Mouse (Mus musculus) spleen, postnatal 4 days (tissue): ENCODE results near the gene Ncs1.
A peak's percentile ranks its signal among the peaks of the same experiment; 100 is the strongest.

ENCODE experiments used
- DNase-seq, 2 experiments: peaks; one replicate each; pipeline ENCODE4 v3.0.0; 2022; ENCODE audit warnings: low spot score in 2 of 2

Gene Ncs1

DNA sequence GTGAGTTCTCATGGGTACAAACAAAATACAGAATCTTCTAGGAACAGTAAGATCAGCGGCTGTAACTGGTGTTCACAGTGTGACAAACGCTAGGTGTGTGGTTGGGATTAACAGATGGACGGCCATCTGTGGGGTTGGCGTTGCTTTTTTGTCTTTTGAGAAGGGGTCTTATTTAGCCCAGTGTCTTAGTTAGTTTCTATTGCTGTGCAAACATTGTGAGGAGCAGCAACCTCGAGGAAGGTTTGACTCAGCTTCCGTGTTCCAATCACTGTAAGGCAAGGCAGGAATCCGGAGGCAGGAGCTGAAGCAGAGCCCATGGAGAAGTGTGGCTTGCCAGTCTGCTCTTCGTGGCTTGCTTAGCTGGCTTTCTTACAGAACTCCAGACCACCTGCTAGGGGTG, 35.5 kb downstream of the Ncs1 start:
- DNase-seq = no peak

DNA sequence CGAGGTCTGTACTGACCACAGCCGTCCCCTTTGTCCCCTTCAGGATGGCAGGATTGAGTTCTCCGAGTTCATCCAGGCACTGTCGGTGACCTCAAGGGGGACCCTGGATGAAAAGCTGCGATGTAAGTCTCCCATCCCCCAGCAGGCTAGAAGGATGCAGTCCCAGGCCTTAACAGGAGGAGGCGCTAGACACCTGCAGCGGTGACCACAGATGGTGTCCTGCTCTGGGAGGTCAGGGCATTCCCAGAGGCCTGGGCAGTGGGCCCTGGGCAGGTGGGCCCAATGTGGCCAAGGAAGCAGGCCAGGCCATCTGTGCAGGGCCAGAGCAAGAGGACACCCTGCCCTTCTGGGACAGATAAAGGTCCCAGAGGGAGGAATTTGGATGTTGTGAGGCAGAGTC, 36.6 kb downstream of the Ncs1 start:
- DNase-seq = no peak

DNA sequence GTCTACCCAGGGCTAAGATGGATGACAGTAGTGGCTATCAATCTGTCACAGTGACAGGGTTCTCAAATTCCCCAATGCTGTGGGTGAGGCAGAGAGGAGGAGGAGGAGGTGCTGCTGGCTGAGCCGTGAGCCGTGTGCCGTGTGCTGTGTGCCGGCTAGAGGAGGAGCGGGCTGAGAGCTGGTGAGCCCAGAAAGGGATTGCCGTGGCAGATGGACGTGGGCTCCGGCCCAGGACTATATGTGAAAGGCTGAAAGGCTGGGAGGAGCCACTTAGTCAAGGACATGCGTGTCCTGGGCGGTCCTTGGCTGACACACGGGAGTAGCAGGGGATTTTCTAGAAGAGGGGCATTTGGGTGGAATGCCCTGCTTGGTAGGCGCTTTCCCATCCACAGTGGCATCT, 37.3 kb downstream of the Ncs1 start:
- no peak for DNase-seq

DNA sequence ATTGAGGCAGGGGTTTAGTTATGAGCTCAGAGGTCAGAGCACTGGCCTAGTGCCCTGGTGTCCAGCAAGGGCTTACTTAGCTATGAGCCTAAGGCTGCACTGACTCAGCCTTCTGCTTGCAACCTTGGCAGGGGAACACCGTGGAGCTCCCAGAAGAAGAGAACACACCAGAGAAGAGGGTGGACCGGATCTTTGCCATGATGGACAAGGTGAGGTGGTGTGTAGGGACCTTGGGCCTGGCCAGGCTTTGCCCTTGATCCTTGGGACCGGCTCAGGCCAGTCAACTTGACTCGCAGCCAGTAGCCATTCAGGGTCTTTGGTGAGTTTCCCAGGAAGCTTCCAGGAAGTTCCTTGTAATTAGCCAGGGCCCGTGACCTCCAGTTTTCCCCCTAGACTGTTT, 38.9 kb downstream of the Ncs1 start:
- DNase-seq = no peak

DNA sequence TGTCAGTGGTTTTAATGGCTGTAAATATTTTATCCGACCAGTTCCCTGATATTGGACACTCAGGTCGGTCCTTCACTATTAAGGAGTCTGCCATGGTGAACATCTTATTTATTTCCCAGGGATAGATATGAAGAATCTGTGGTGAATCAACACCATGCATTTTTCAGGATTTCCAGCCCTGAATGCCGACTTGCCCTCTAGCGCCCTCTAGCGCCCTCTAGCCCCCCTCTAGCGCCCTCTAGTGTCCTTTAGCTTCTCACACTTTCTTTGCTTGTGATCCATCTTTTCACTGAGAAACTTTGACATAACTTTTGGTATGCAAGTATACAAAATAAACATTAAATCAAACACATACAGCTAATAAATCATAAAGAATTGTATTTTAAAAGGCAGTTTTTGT, 45.8 kb downstream of the Ncs1 start:
- peak; percentile 51 to 83 for DNase-seq

DNA sequence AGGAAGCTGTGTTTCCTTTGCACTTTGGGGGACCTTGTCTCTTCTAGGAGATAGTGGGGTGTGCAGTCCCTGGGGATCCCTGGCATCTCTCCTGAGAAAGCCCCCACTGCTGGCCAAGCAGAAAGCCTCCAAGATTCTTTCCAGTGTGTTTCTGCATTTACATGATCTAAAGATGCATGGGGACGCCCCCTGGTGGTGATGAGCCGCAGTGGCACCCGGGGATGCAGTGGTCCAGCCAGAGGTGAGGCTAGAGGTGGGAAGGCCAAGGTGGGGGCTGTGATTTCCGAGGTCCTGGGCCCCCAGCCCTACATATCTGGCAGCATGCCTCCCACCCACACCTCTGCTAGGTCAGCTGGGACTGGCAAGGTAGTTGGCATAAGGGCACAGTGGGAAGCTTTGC, 49.4 kb downstream of the Ncs1 start:
- peak; percentile 72 to 92 for DNase-seq

DNA sequence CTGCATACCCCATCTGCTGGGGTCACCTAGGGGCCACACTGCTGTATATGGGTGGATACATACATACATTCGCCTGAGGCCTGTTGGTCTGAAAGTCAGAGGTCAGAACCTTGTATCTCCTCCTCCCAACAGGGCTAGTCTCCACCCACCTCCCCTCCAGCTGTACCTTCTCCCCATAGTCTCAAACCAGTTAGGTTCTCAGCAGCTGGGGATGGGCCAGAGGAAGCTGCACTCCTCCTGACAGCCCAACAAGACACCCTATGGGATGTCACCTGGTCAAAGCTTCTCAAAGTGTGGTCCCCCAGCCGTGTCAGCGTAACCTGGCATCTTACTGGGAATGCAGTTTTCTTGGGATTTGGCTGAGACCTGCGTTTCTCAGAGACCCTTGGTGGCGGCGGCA, 50.8 kb downstream of the Ncs1 start:
- no peak for DNase-seq

DNA sequence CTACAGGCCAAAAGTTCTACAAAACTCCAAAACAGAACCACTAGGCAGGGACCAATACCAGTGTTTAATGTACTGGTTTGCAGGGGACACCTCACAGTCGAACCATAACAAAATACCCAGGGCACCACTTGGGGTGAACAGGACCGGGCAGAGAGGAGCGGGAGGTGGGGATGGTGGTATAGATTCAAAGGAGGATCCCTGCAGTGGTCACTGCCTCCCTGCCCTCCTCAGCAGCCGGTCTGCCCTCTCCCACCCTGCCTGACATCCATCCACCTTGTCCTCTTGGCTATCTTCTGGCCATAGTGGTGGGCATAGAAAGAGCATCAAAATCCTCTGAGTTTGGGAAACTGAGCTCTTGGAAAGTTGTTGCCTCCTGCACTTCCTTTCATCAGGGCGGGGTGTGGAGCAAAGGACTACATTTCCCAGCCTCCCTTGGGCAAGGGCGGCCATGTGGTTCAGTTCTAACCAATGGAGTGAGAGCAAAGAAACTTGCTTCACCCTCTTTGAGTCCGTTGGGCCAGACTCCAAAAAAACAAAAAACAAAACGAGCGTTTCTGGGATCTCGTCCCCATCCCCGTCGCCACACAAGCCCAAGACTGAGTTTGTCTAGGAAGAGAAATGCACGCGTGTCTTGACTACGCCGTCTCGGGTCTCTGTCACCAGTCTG, 52.1 kb downstream of the Ncs1 start:
- DNase-seq = peak in 1 of 2 experiments; percentile 28

DNA sequence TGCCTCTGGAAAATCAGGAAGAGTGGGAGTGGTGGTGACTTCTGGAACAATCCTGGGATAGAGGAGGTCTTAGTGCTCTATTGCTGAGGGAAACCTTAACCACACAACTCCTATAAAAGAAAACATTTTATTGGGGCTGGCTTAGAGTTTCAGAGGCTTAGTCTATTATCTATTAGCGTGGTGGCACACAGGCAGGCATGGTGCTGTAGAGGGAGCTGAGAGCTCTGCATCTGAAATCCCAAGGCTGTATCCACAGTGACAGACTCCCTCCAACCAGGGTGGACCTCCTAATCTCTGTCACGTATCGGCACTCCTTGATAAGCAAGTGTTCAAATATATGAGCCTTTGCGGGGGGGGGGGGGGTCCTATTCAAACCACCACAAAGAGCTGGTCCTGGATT, 53.2 kb downstream of the Ncs1 start:
- DNase-seq = no peak

DNA sequence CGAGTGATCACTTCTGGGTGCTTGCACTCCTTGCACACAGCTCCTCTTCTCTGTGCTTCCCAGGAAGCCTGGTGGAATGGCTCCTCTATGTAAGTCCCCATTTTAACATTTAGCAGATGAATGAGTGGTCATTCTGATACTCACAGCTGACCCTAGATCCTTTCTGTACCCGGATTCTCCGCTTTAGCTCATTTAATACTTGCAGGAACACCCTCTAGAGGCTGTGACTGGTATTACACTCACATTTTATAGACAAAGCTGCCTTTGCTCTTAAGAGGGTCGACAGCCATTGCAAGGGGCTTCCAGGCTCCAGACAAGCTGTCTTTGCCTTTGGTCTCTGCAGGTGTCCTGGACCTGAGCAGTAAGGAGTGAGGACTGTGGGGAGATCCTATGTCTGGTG, 53.6 kb downstream of the Ncs1 start:
- no peak for DNase-seq

DNA sequence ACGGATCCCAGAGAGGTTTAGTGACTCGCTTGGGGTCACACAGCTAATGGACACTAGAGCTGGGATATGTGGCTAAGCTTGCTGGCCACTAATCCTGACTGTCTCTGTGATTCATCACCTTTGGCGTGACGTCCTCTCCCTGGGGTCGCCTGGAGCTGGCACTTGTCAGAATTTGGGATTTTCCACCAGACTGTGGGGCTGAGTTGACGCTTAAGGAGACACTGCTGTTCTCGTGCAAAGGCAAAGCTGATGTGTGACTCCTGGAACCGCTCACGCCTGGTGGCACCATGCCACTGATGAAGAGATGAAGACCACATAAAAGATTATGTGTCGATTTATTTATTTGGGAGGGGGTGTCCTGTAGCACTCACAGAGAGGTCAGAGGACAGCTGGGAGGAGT, 54.4 kb downstream of the Ncs1 start:
- no peak for DNase-seq

DNA sequence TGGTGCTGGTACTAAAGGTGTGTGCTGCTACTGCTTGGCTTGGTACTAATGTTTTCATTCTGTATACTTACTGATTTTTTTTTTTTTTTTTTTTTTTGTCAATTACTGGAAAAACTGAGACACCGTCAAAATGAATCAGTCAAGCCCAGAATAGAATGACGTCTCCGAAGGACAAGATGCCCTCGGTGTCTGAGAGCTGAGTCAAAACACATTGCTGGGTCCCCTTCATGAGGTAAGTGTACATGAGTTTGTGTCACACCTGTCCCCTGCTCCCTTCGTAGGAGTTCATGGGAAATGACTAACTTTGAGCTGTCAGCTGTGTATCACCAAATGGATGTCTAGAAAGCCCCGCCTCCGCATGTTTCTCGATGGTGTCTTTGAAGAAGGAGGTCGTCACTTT, 57.6 kb downstream of the Ncs1 start:
- no peak for DNase-seq

DNA sequence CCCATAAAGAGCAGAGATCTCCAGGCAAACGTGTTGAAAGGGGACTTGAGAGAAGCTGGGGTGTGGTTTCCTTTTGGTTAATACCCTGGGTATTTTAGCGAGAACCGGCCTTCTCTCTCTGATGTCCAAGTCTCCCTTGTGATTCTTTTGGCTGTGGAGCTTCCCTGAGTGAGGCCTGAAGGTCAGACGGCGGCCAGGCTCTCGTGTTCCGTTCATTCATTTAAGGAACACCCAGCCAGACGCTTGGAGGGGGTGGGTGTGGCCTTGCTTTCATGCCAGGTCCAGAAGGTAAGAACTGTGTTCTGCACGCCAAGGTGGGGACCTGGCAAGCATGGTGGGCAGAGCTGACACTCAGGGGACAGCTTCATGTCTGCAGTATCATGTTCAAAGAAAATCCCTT, 58.6 kb downstream of the Ncs1 start:
- DNase-seq = no peak

DNA sequence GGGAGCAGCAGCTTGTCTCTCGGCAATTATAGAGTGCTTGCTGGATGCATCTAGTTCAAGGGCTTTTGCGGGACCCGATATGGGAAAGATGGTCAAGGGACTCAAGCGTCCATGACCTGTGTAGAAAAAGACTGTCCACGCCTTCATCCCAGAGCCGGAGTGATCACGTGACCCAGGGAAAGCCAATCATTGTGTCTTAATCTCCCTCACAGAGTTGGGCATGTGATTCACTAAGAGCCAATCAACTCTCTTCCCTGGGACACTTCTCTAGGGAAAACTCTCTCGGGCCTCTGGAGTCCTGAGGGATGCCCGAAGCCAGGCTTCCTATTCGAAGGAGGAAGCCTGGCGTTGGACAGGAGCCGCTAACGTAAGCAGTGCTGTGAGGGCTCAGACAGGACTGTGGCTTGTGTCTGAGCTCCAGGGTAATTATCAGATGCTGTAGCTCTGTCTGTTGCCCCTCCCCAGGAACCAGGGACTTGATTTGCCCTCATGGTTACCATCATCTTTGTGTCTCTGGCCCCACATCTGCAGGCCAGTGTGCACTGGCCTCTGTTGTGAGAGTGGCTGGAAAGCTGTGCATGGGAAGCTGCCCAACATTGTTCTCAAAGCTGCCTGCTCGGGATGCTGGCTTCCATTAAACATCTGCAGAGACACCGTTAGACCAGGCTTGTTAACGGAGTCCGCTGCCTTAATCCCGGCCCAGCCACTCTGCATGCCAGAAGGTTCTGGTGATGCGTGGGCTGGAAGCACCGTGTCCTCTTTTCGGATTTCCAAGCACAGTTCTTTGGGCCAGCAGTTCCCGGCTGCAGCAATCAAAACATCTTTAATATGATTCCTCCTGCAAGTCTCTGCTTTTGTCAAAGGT, 59.4 kb downstream of the Ncs1 start:
- no peak for DNase-seq

DNA sequence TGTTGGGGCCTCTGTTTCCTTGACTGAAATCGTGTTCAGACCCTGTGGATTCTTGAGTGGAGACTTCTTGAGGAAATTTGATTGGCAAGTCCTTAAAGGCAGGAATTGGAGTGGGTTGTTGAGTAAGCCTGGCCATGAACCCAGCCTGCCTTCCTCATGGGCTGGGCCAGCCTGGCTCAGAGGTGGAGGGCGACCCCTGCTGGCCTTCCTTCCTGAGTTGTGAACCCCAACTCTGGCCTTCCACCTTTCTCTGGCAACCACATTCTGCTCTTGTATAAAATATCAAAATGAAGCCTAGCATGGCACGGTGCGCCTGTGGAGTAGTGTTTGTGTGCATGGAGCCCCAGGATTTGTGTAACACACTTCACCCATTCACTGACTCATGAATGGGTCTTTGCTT, 60.1 kb downstream of the Ncs1 start:
- peak; percentile 31 to 75 for DNase-seq

DNA sequence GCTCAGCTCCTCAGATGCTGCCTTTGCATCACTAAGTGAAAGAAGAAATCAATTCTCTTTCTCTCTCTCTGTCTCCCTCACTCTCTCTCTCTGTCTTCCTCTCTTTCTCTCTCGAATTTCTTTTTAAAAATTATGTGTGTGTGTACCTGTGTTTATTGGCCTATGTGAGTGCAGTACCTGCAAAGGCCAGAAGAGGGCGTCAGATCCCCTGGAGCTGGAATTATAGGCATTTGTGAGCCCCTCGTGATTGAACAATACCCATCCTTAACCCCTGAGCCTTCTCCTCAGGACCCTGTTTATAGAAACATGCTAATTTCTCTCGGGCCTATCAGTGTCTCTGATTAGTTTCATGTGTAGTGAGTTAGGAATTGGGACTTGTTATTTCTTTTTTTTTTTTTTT, 62.6 kb downstream of the Ncs1 start:
- DNase-seq = no peak

DNA sequence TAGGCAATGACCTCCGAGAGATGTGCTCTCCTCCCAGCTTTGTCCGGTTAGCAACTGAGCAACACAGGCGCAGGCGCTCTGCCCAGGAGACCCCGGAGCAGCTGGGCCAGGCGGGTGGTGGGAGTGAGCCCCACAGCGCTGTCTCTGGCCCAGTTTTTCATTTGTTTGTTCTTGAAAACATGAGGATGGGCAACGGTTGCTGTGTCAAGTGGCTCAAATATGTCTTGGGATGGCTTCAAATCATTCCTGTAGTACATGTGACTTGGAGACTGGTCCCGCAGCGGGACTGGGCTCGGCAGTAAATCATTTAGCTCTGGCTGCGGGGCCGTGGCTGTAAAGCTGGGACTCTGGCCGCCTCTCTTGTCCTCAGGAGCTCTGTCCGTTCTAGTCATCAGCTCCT, 63.9 kb downstream of the Ncs1 start:
- DNase-seq = no peak

DNA sequence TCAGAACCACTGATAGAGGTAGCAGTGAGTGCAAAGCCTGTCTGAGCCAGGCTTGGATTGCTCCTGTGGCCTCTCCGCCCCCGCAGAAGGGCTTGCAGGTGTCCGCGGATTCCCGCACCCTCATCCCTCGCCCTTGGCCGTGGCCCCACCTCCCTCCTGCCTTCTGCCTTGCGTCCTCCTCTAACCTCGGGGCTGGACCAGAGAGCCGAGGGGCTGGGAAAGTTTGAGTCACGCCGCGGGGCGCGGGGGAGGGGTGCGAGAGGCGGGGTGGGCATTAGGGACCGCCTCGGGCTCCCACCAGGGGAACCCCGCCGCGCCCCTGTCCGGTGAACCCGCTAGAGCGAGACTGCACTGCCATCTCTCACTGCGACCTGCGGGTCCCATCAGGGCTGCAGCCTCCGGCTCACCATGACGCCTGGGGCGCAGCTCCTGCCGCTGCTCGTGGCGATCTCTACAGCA, 68.4 kb downstream of the Ncs1 start, which contains the start of gene Hmcn2:
Gene Hmcn2, plus strand, starts transcription at position 409 of the 459 bp plus-strand sequence.
- DNase-seq = no peak

DNA sequence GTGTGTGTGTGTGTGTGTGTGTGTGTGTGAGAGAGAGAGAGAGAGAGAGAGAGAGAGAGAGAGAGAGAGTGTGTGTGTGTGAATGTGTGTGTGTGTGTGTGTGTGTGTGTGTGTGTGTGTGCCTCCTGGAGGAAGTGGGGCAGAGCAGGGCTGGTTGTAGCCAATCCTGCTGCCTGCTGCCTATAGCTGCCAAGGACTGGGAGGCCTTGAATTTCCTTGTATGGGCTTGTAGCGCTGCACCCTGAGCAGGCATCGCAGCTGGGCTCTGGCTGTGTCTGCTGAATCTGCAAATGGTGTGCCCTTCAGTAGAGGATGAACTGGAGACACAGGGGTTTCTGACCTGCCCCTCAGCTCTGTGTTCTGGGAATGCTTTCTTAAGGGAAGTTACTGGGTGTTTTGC, 72.5 kb downstream of the Ncs1 start:
- no peak for DNase-seq

DNA sequence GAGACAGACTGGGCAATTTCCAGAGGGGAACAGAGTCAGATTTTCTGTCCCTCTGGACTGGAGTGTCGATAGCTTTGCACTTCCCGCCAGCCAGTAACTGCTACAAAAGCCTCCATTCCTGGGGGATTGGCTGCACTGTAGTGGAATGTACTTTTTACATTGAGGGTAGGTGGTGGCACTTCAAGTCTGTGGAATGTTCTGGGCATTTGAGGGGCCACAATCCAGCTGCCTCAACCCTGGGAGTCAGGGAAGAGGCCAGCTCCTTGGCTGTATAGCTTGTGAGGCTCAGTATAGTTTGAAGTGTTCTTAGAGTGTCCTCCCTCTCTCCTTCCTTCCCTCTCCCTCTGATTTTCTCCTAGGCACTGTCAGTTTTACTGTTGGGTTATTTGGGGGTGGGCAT, 73.6 kb downstream of the Ncs1 start:
- DNase-seq = no peak

DNA sequence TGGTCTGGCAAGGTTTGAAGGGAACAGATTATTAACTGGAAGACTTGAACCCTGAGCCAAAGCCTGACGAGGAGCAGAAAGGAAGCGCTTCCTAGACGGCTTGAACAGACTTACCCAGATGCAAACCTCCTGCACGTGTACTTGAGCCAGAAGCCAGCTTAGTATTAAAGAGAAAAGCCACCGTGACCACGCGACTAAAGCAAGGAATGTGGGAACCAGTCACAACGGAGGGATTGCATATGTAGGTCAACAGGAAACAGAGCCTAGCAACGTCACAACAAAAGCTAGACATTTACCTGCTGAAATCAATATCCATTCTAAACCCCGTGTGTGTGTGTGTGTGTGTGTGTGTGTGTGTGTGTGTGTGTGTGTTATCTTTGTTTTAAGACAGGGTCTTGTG, 81.6 kb downstream of the Ncs1 start:
- DNase-seq = no peak

DNA sequence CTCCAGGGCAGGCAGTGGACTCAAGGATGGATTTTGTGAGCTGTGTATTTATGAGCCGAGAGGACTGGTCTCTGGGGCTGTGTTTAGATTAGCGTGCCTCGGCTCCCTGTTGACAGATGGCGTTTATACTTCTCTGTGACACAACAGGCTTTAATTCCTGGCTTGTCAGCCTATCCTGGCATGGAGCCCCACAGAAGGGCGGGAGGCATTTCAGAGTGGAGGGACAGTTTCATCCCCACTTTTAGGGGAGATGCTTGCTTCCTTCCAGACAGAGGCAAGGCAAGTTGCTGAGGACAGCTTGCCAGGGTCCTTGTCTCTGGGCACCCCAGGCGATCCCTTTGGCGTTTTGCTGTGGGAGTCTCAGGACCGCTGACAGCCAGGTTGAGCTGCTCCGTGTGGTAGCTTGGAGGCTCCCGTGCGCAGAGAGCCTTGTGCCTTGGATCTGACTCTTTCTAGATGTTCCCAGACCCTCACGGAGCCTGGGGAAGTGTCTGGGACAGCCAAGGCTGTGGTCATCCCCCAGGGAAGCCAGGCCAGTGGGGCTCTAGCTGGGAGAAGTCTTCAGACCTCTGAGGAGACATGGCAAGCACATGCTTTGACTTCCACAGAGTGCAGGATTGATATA, 92.2 kb downstream of the Ncs1 start:
- no peak for DNase-seq

DNA sequence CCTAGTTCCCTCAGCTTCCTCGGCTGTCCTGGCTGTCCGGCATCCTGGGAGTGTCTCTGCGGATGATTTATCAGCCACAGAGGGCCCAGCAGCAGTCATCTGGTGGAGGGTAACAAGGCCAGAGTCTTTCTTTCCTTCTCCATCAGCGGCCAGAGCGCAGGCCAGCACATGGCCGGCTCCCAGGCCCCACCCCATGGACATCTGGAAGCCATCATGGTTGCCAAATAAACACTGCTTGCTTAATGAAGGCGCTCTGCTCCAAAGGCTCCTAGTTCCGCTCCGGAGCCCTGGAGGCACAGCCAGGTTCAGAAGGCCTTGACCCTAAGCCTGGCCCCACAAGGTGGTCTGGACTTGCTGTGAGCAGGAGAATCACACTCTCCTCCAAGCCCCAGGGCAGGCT, 94.2 kb downstream of the Ncs1 start:
- DNase-seq = no peak
